7 mouse cellular contexts compared by ENCODE assay signal in genomic region chr12:98280996-98281395, GRCm38 (mm10). TPM values are rescaled to one million over a fixed set of nuclear protein-coding genes. Genes with fewer than 3 reads are reported as not detected.
"Had no signal": no experiment of that assay in that cellular context is flagged by ENCODE, and none has a peak within 500 bp of the region (broad histone marks: within the 10 kb centered on the region; RNA-seq: fewer than 3 reads in every experiment).

No protein-coding gene starts in this region.

- H3K9me3 ChIP-seq: midbrain, embryonic 10.5 days; midbrain, embryonic 12.5 days; midbrain, embryonic 15.5 days; neural tube, embryonic 12.5 days; stomach, embryonic 15.5 days had no signal

- H3K9ac ChIP-seq: lung, embryonic 14.5 days; midbrain, embryonic 12.5 days; midbrain, embryonic 15.5 days; neural tube, embryonic 12.5 days; stomach, embryonic 15.5 days had no signal

- H3K4me2 ChIP-seq: lung, embryonic 14.5 days; midbrain, embryonic 12.5 days; midbrain, embryonic 15.5 days; neural tube, embryonic 12.5 days; stomach, embryonic 15.5 days had no signal

- H3K4me1 ChIP-seq: midbrain, embryonic 10.5 days; midbrain, embryonic 12.5 days; midbrain, embryonic 15.5 days; neural tube, embryonic 12.5 days; stomach, embryonic 15.5 days had no signal

- H3K27ac ChIP-seq: midbrain, embryonic 10.5 days; midbrain, embryonic 12.5 days; midbrain, embryonic 15.5 days; neural tube, embryonic 12.5 days; stomach, embryonic 15.5 days had no signal

- H3K27me3 ChIP-seq: midbrain, embryonic 12.5 days; midbrain, embryonic 15.5 days; neural tube, embryonic 12.5 days; stomach, embryonic 15.5 days had no signal

- H3K4me3 ChIP-seq: midbrain, embryonic 10.5 days; midbrain, embryonic 12.5 days; midbrain, embryonic 15.5 days; neural tube, embryonic 12.5 days; stomach, embryonic 15.5 days had no signal

- H3K36me3 ChIP-seq: midbrain, embryonic 10.5 days; midbrain, embryonic 12.5 days; midbrain, embryonic 15.5 days; neural tube, embryonic 12.5 days; stomach, embryonic 15.5 days had no signal

RNA-seq across cellular contexts. Expression of gene Gpr65, which starts 12.6 kb away (rescaled TPM):
- polyA plus RNA-seq: neural tube, embryonic 14.5 days had no signal
